Mouse (Mus musculus): ENCODE results near the gene Fbxo36. TPM values are rescaled to one million over a fixed set of nuclear protein-coding genes. Genes with fewer than 3 reads are reported as not detected.
A peak's percentile ranks its signal among the peaks of the same experiment; 100 is the strongest.

Gene Fbxo36
- total RNA-seq, 2 experiments from 2014 or later: 6.8 to 9.7 TPM

DNA sequence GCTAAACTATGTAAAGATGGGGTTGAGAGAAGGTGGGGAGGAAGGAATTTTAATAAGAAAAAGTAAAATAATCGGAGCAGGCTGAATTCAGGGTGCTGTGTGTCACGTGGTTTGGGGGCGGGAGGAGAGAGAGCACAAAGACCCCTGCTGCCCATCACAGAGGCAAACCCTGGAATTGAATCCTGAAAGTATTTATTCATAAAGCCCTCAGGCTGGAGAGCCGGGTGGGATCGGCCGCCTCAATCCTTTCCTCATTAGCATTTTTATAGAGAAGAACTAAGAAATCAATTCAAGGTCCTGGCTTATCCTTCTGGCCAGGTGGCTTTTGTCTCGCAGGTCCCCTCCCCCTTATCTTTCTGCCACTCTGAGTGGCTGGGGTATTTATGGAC is 50.4 kb downstream of the Fbxo36 start:
- DNase-seq: no peak

DNA sequence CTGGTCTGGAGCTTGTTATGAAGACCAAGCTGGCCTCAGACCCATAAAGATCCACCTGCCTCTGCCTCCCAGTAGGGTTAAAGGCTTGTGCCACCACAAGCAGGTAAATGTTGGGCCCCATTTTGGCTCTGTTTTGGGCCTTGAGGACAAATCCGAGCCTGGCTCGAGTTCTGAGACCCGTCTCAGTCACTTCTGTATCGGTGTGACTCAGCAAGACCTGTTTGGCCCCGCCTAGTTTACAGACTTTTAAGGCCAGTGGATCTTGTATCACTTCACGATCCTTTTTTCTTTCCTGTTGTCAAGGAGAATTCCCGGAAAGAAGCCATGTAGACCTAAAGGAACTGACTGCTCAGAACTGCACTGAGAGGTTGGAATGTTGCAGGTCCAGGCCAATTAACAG is 50.9 kb downstream of the Fbxo36 start:
- DNase-seq: no peak

DNA sequence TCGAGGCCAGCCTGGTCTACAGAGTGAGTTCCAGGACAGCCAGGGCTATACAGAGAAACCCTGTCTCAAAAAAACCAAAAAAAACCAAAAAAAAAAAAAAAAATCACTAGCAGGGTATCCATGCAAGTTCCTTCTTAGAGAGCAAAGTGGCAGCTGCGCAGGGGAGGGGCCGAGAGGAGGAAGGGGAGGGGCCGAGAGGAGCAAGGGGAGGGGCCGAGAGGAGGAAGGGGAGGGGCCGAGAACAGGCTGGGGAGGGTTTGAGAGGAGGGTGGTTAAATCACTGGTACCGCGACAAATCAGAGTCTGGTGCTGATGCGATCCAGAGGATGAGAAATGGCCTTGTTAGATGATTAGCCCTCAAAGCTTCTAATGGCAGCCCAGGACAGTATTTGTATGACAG is 52.1 kb downstream of the Fbxo36 start:
- no peak for DNase-seq

DNA sequence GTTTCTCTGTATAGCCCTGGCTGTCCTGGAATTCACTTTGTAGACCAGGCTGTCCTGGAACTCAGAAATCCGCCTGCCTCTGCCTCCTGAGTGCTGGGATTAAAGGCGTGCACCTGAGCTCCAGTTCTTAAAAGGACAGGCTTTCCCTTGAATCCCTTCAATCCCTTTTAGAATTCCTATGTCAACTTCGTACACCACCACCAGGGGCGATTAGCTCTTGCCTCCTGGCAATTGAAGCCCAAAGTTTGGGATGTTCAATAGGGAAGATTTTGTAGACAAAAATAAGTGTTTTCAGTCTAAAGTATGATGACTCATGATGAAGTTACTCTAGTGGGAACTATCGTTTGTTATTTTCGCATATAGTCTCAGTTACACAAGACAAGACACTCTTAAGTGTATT is 57.7 kb downstream of the Fbxo36 start:
- no peak for DNase-seq

DNA sequence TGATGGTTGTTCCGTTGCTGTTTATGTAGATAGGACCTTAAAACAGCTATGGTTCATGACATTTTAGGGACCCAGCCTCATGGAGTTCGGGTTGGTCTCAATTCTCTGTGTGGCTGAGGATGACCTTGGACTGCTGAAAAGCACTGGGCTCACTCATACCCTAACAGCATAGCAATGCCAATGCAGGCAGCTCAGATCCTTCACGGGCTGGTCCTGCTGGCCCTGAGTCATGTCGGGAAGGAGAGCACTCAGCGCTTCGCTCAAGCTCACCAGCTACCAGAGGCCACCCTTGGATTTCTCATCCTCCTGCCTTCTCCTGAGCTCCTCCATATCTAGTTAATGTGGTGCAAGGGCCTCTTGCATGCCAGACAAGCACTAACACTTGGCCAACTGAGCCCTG is 59.5 kb downstream of the Fbxo36 start:
- peak; percentile 11 for DNase-seq

DNA sequence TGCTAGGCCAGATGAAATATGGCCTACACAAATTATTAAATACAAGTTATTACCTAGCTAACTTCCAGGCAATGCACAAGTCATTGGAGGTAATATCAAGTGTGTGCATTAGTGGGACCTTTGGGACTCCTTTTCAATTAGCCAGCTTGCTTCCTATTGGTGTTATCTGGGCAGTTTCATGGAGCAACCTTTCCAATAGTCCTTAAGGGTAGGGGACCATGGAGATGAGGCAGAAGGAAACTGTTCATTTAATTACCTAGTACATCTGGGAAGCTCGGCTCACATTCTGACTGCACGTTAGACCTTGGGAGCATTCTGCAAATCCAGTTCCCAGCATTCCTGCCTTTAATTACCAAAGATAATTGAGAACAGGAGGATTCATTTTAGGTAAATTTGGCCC is 64.8 kb downstream of the Fbxo36 start:
- no peak for DNase-seq

DNA sequence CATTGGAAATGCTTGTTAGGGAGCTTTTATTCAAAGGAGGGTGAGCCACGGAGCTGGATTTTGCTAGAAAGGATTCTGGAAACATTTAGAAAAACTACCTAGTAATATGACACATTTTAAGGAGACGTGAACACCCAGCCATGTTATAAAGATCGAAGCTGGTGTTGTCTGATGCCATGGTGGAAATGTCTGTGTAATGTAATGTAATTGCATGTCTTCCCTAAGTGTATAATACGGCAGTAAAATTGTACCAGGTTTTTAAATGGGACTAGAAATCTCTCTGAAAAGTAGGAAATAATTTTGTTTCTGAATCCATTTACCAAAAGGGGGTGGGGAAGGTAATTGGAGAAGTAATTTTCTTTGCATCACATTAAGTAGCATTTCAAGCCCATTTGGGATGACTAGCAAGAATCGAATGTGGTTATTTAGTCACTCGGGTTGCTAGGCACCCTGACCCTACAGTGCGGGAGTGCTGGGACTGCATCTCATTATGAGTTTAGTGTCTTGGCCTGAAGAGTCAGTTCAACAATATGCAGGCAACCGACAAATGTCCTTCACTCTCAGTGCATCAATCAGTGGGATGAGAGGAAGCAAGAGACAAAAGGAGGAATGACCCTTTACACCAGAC is 70.7 kb downstream of the Fbxo36 start:
- no peak for DNase-seq

DNA sequence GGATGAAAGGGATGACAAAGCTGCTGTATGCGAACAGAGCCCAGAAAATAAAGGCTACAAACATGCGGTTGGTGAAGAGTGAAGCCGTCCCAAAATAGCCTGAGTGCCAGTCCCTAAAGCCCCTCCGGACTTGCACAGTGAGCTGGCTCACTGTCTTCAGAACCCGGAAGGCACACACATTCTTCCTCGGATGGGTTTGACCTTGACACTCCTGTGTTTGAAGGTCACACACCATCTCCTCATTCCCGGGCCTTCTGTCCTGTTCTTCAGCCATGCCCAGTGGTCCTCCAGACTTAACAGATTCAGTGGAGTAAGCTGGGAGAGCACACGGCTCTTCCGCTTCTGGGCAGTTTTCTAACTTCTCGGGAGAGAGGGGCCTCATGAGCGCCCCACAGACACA is 72.9 kb downstream of the Fbxo36 start:
- DNase-seq: no peak

DNA sequence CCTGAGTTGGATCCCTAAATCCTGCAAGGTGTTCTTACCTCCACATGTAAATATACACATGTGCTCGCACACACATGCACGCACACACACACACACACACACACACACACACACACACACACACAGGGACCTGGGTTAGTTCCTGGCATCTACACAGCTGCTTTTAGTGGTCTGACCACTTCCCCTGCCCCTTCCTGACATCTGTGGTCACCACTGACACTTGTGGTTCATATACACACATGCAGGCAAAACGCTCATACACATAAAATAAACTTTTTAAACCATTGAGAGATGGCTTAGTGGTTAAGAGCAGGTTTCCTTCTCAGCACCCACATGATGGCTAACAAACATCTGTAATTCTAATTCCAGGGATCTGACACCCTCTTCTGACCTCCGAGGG is 75.4 kb downstream of the Fbxo36 start:
- no peak for DNase-seq

DNA sequence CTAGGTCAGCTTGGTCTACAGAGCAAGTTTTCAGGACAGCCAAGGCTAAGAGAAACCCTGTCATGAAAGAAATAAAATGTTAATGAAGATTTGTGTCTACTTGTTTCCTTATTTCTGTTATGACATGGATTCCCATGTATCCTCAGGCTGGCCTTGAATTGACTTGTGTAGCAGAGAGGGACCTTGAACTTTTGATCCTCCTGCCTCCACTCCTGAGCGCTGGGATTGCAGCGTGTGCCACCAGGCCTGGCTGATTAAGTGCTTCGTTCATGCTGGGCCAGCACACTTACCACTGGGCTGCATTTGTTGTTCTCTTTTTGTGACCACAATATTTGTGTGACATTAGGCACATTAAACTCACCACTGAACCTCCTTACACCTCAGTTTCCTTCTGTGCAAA is 79.2 kb downstream of the Fbxo36 start:
- DNase-seq: no peak

DNA sequence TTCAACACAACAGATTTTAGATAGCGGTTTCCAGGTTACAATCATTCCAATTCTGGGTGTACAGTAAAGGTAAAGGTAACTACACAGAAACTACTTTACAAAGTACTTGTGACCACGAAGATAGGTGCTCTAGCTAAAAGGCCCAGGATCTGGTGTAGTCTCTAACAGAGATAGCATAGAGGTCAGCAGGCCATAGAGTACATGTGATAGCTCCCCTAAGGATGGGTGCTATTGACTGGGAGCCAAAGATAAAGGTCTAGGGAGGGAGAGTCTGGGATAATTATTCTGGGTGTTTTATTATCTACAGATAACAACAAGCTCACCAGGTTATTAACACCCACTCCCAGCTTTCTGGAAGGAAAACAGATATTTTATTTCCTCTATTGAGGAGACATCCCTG is 83.8 kb downstream of the Fbxo36 start:
- no peak for DNase-seq

DNA sequence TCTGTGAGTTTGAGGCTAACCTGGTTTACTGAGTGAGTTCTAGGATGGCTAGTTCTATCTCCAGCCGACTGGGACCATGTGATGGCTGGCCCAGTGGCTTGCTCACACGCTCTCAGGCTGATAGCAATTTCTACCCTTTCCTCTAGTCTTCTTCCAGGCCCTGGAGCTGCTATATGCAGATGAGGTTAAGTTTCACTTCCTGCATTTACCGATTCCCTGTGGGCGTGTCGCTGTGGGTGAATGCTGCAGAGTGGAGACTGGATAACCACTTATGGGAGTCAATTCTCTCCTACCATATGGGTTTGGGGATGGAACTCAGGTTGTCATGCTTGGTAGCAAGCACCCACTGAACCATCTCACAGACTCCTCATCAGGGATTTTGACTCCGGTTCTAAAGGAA is 84.5 kb downstream of the Fbxo36 start:
- no peak for DNase-seq

DNA sequence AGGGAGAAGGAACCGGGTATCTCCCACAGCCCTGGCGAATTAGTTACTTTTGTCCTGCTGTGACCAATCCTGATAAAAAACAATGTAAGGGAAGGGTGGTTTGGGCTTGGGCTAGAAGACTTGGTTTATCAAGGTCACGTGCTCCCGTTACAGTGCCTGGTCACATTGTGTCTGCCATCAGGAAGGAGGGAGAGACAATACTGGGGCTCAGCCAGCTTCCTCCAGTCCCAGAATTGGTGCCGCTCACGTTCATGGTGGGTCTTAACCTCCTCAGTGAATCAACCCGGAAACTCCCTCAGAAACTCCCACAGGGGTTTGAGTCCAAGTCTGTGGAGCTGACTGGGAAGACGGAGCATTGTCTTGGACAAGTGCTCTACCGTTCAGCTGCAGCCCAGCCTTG is 86.0 kb downstream of the Fbxo36 start:
- no peak for DNase-seq

DNA sequence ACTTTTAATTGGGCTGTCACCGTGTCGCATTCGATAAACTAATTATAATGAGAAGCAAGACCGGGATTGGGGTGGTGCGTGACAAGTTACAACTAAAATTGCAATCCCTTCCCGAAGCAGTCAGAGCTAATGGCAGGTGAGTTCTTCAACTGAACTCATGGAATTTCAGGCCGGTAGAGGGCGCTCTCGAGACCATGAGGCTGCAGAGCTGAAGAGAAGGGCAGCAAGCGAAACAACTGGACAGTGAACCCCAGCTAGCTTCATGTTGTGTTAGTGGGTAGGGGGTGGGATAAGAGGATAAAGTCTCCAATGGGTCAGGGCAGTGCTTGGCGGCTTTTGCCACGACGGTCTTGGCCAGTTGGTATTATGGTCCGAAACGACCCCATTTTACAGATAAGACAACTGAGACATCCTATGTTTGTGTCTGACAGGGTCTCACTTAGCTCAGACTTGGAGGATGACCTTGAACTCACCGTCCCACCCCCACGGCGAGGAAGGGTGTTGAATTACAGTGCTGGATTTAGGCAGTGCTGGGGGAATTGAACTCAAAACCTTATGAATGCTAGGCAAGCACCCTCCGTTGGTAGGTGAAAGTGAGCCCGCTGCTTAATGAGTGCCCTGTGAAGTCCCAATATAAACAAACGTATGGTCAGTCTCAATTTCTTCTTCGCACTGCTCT is 94.0 kb downstream of the Fbxo36 start:
- DNase-seq: peak; percentile 92

DNA sequence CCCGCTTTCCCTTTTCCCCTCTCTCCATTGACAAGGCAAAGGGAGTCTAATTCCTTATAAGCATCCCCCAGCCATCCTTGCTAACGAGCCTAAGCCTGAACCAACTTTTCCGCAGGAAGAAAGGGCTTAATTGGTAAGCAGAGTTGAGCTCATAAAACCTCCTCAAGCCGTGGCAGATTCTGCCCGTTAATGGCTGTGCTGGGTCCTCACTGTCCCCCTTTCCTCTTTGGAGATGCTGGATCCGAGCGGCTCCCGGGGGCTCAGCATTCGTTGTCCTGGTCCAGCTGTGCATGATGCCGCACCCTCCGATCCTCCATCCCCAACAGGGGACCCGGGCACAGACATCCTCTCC is 94.5 kb downstream of the Fbxo36 start:
- DNase-seq: peak; percentile 14

DNA sequence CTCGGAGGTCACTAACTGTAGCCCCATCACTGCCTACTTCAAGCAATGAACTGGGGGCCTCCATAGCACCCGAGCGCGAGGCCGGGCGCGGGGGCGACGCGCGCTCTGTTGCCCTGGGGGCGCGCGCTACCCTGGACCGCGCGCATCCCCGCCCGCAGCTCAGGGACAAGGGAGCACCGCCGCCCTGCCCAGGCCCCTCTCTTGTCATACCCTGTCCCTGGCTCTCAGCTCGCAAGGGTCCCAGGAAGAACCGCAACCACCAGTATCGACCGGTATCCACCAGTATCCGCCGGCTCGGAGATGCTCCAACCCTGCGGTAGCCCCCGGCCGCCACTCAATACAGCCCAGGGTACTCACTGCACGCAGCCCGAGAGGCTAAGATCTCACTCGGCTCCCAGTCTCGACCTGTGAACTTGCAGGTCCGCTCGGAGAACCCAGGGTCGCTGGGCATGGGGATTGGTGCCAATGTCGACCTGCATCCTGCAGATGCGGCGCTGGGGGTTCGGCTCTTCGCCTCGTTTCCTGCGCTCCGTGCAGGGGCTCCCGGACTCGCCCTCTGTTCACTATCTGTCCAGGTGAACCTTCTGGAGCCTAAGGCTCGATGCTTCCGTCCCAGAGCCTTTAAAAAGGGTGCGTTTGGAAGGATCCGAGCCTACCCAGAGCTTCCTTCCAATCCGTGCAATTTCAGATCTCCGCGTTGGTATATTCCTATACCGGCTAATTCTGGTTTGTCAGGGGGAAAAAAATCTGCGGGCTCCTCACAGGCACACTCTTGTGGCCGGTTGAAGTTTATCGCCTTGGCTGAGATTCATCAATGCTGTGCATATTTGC is 95.1 kb downstream of the Fbxo36 start, which contains the start of gene Slc16a14:
Gene Slc16a14, minus strand, starts transcription at position 632 of the 831 bp plus-strand sequence.
- peak; percentile 32 for DNase-seq

DNA sequence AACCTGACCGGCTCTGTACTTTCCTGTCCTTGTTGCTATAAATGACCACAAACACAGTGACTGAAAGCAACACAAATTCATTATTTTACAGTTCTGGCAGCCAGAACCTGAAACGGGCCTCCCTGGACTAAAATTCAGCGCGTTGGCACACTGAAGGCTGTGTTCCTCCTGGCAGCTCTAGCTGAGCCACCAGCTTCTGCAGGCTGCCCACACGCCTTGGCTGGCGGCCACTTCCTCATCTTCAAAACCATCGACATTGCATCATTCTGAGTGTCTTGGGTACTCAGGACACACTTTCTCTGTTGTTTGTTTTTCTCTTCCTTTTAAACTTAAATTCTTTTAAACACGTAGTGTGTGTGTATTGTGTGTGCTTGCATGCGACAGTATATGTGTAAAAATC is 96.0 kb downstream of the Fbxo36 start:
- DNase-seq: peak; percentile 64

DNA sequence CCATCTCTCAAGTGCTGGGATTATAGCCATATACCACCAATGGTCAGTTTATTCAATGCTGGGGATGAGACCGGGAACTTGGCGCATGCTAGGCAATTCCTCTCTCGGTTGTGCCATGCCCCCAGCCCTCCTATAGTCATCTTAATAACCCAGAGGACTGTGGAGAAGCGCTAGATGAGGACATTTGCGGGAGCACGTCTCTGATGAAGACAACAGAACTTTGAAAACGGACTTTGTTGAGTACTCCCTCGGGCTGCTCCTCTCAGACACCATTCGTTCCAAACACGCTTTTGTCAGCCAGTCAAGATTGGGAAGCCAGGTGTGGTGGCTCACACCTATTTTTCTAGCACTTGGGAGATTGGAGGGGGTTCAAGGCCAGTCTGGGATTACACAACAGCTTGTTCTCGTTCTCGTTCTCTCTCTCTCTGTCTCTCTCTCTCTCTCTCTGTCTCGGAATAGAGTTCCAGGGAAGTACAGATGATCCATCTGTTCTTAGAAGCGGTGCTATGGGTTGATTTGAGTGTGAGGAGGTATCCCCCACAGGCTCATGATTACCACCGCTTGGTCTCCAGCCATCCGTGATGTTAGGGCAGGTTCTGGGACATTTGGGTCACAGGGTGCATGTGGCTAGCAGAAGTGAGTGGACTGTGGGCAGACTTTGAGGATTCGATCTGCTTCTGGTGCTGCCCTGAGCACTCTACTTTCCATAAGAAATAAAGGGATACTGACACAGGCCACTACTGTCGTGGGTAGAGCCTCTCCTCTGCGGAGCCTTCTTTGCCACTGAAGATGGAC is 97.3 kb downstream of the Fbxo36 start:
- no peak for DNase-seq

DNA sequence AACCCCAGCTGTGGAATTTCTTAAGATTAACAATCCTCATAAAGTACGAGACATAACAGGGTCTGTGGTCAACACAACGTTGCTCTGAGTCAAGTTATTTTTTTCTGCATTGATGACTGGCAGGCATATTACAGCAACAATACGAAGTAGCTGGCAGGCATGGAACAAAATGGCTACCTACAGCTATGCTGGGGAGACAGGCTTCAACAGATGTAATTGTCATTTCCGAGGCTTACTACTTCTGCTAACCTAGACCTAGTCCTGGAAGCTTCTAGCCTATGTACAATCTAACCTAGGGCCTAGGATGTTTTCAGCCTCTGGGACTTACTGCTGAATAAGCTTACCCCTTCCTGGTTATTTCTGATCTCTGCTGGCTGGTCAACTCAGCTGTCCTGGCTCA is 99.8 kb downstream of the Fbxo36 start:
- no peak for DNase-seq

DNA sequence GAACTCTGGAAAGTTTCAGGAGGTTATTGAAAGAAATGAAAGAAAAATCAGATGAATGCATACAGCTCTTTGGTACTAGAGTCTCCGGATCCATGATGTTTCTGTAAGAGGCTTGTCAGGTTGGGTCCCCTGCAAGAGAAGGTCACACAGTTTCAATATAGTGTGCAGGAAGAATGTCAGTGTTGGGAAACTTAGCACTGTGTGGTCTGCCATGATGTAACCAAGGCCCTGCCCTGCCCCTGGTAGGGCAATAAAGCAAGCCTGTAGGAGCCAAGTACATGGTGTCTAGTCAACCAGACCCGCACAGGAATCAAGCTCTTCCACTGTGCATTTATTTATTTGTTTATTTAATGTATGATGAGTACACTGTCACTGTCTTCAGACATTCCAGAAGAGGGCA is 100.7 kb downstream of the Fbxo36 start:
- no peak for DNase-seq

DNA sequence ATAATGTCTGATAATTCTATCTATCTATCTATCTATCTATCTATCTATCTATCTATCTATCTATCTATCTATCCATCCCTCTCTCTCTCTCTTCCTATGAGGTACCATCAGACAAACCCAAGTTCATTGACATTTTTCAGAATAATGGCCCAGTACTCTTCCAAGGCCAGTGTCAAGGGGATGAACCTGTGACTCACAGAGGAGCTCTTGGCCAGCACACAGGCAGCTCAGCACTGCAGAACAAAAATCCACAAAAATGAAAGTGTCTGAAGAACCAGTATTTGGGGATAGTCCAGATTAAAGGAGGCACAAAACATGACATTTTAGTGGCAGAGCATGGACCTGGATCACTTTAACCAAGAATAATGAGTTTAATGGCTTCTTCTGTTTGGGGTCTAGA is 103.0 kb downstream of the Fbxo36 start:
- peak; percentile 41 for DNase-seq

DNA sequence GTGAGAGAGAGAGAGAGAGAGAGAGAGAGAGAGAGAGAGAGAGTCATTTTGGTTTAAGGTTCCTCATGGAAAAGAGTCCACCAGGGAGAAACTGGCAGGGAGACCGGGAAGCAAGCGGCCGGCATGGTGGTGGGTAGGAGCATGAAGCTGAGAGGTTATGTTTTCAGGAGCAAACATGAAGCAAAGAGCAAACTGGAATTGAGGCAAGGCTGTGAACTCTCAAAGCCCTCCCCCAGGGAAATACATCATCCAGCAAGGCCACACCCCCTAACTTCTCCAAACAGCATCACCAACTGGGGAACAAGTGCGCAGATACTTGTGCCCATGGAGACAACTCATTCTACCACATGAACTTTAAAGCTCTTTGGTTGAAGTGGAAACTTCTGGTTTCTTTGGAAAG is 103.9 kb downstream of the Fbxo36 start:
- no peak for DNase-seq

DNA sequence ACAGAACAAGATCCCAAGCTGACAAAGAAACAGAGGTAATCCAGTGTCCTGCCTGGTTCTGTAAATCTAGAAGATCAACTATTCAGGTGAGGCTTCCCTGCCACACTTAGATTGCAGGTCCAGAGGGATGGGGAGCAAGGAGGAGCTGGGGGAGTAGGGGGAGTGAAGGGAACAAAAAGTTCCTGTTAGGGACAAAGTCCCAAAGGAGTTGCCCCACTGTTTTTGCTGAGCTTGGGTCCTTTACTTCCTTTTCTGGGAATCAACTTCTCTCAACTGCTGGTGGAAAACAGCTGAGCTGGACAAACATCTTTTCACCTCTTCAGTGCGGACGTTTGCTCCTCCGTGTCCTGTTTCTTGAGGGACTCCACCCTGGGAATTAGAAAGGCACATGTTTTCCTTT is 106.3 kb downstream of the Fbxo36 start:
- DNase-seq: no peak

Measured in adrenal gland, postnatal 10 days (tissue).